Comparison of ENCODE assay signal across 10 mouse cellular contexts in genomic region chr15:89174889-89175339, GRCm38 (mm10). TPM values are rescaled to one million over a fixed set of nuclear protein-coding genes. Genes with fewer than 3 reads are reported as not detected.
DNase-seq lines count a peak whose midpoint lies in the region; ATAC-seq and TF ChIP-seq lines count a peak whose summit lies in the region.
"Had no signal": no experiment of that assay in that cellular context is flagged by ENCODE, and none has a peak within 500 bp of the region (broad histone marks: within the 10 kb centered on the region; RNA-seq: fewer than 3 reads in every experiment).

No protein-coding gene starts in this region.

- no peak for TF ChIP-seq CTCF in kidney, adult 2 months (conservative IDR thresholded peaks at IDR 0.05; ENCODE audit: insufficient read depth, insufficient read length, low read depth, low read length)

- no peak for ATAC-seq in hindbrain, embryonic 16.5 days
- no peak for ATAC-seq in midbrain, embryonic 15.5 days (replicated peaks)
- no peak for ATAC-seq in megakaryocyte, adult 5-6 weeks (ENCODE audit: poor library complexity, severe bottlenecking)

- H3K9ac ChIP-seq in hindbrain, embryonic 16.5 days (ENCODE audit: low read depth, low read length): no peak overlapping the region
- no peak overlapping the region for H3K9ac ChIP-seq in midbrain, embryonic 15.5 days

- H3K4me2 ChIP-seq in hindbrain, embryonic 16.5 days (ENCODE audit: low read length): 0 out of 2 replicates have a peak overlapping the region, but pooled peaks have one; percentile 8
- peak overlapping the region; percentile 98 for H3K4me2 ChIP-seq in midbrain, embryonic 15.5 days

- peak; percentile 50 for DNase-seq in kidney, adult 2 months
- DNase-seq in kidney, postnatal 14 days: no peak
- peak; percentile 57 to 67 for DNase-seq in cerebellum, postnatal 14 days
- no peak for DNase-seq in layer of hippocampus, adult 9-11 months
- DNase-seq in embryo, embryonic 9.5 days (ENCODE audit: extremely low spot score): no peak
- DNase-seq: right cerebral cortex, postnatal 4 days had no signal

- no peak for TF ChIP-seq POLR2A in kidney, adult 2 months (IDR thresholded peaks at IDR 0.05; ENCODE audit: low read depth, low read length)

- H3K36me3 ChIP-seq in kidney, adult 2 months (ENCODE audit: control insufficient read depth, insufficient read depth, low read length): no peaks in the 10 kb centered on the region
- H3K36me3 ChIP-seq in hindbrain, embryonic 16.5 days (ENCODE audit: control insufficient read depth, insufficient read depth, low read length): 0 out of 2 replicates have a peak, but pooled peaks cover 2% of the 10 kb centered on the region
- no peaks in the 10 kb centered on the region for H3K36me3 ChIP-seq in midbrain, embryonic 15.5 days (replicated peaks)

- H3K27ac ChIP-seq in kidney, adult 2 months (ENCODE audit: insufficient read depth, low read depth, low read length): peak overlapping the region; percentile 88
- H3K27ac ChIP-seq in hindbrain, embryonic 16.5 days (ENCODE audit: low read depth, low read length): no peak overlapping the region
- H3K27ac ChIP-seq in midbrain, embryonic 15.5 days: no peak overlapping the region

- WGBS in kidney, adult 2 months: 57% methylated on average over 11 of the region's 11 CpGs
- 51% methylated on average over 11 of the region's 11 CpGs for WGBS in hindbrain, embryonic 16.5 days
- WGBS in midbrain, embryonic 15.5 days: 50% methylated on average over 11 of the region's 11 CpGs

- no peaks in the 10 kb centered on the region for H3K9me3 ChIP-seq in hindbrain, embryonic 16.5 days (ENCODE audit: control insufficient read depth, low read length)
- no peaks in the 10 kb centered on the region for H3K9me3 ChIP-seq in midbrain, embryonic 15.5 days

- no peaks in the 10 kb centered on the region for H3K27me3 ChIP-seq in kidney, adult 2 months (replicated peaks; ENCODE audit: control insufficient read depth, insufficient read depth, low read length)
- no peaks in the 10 kb centered on the region for H3K27me3 ChIP-seq in hindbrain, embryonic 16.5 days (replicated peaks; ENCODE audit: control insufficient read depth, insufficient read depth, low read length)
- no peaks in the 10 kb centered on the region for H3K27me3 ChIP-seq in midbrain, embryonic 15.5 days (replicated peaks)

- no peak overlapping the region for H3K4me3 ChIP-seq in kidney, adult 2 months (ENCODE audit: insufficient read depth, low read depth, low read length)
- no peak overlapping the region for H3K4me3 ChIP-seq in hindbrain, embryonic 16.5 days (ENCODE audit: low read length)
- H3K4me3 ChIP-seq in midbrain, embryonic 15.5 days: peak overlapping the region; percentile 51; the same call in 1 of the 2 replicates

- peaks cover 66% of the 10 kb centered on the region for H3K4me1 ChIP-seq in kidney, adult 2 months (ENCODE audit: control insufficient read depth, insufficient read depth, low read length)
- H3K4me1 ChIP-seq in hindbrain, embryonic 16.5 days (ENCODE audit: control insufficient read depth, insufficient read depth, low read depth, low read length): peaks cover 78% of the 10 kb centered on the region
- H3K4me1 ChIP-seq in midbrain, embryonic 15.5 days: peaks cover 88% of the 10 kb centered on the region

RNA-seq across cellular contexts. Expression of gene Plxnb2, which starts 5.7 kb away (rescaled TPM):
- 288 and 297 TPM in 2 replicates for polyA plus RNA-seq in kidney, adult 2 months (2012; rRNA removed)
- 85.2 and 106 TPM in 2 replicates for polyA plus RNA-seq in hindbrain, embryonic 16.5 days (2015; fragmentation: Nextera tagmentation; extraction: Ambion mirVana)
- 101 and 108 TPM in 2 replicates for polyA plus RNA-seq in midbrain, embryonic 15.5 days (2015; fragmentation: Nextera tagmentation; extraction: Ambion mirVana)
- 95.9 and 101 TPM in 2 replicates for total RNA-seq in megakaryocyte, adult 5-6 weeks (2015)
- 111 and 118 TPM in 2 replicates for total RNA-seq in megakaryocyte, adult 5-6 weeks (2017)

RNA-seq across cellular contexts. Expression of gene Dennd6b, which starts 21.4 kb away (rescaled TPM):
- 11.2 and 15.0 TPM in 2 replicates for polyA plus RNA-seq in kidney, adult 2 months (2012; rRNA removed)
- 86.6 and 93.2 TPM in 2 replicates for polyA plus RNA-seq in hindbrain, embryonic 16.5 days (2015; fragmentation: Nextera tagmentation; extraction: Ambion mirVana)
- 117 and 123 TPM in 2 replicates for polyA plus RNA-seq in midbrain, embryonic 15.5 days (2015; fragmentation: Nextera tagmentation; extraction: Ambion mirVana)
- 0.71 and 1.4 TPM in 2 replicates for total RNA-seq in megakaryocyte, adult 5-6 weeks (2015)
- total RNA-seq in megakaryocyte, adult 5-6 weeks (2017): 0.59 and 0.89 TPM in 2 replicates

RNA-seq across cellular contexts. Expression of gene Mapk11, which starts 25.5 kb away (rescaled TPM):
- 6.0 and 7.9 TPM in 2 replicates for polyA plus RNA-seq in kidney, adult 2 months (2012; rRNA removed)
- polyA plus RNA-seq in hindbrain, embryonic 16.5 days (2015; fragmentation: Nextera tagmentation; extraction: Ambion mirVana): 23.7 and 28.3 TPM in 2 replicates
- 30.8 and 32.5 TPM in 2 replicates for polyA plus RNA-seq in midbrain, embryonic 15.5 days (2015; fragmentation: Nextera tagmentation; extraction: Ambion mirVana)
- 0.40 and 0.43 TPM in 2 replicates for total RNA-seq in megakaryocyte, adult 5-6 weeks (2015)
- total RNA-seq in megakaryocyte, adult 5-6 weeks (2017): 0.24 and 0.51 TPM in 2 replicates
- total RNA-seq: megakaryocyte progenitor cell, adult 5-6 weeks had no signal

RNA-seq across cellular contexts. Expression of gene Mapk12, which starts 34.4 kb away (rescaled TPM):
- 12.7 and 13.9 TPM in 2 replicates for polyA plus RNA-seq in kidney, adult 2 months (2012; rRNA removed)
- 4.1 and 4.4 TPM in 2 replicates for polyA plus RNA-seq in hindbrain, embryonic 16.5 days (2015; fragmentation: Nextera tagmentation; extraction: Ambion mirVana)
- polyA plus RNA-seq in midbrain, embryonic 15.5 days (2015; fragmentation: Nextera tagmentation; extraction: Ambion mirVana): 4.0 and 5.1 TPM in 2 replicates
- total RNA-seq in megakaryocyte, adult 5-6 weeks (2015): 0.64 and 0.65 TPM in 2 replicates
- not detected in 2 replicates for total RNA-seq in megakaryocyte, adult 5-6 weeks (2017)

RNA-seq across cellular contexts. Expression of gene Ppp6r2, which starts 36.4 kb away (rescaled TPM):
- 85.0 and 148 TPM in 2 replicates for polyA plus RNA-seq in kidney, adult 2 months (2012; rRNA removed)
- polyA plus RNA-seq in hindbrain, embryonic 16.5 days (2015; fragmentation: Nextera tagmentation; extraction: Ambion mirVana): 59.4 and 71.5 TPM in 2 replicates
- polyA plus RNA-seq in midbrain, embryonic 15.5 days (2015; fragmentation: Nextera tagmentation; extraction: Ambion mirVana): 83.2 and 89.8 TPM in 2 replicates
- 10.5 and 13.1 TPM in 2 replicates for total RNA-seq in megakaryocyte, adult 5-6 weeks (2015)
- total RNA-seq in megakaryocyte, adult 5-6 weeks (2017): 11.6 and 12.4 TPM in 2 replicates

Comparison
In these comparisons a context has a peak if more than half of its experiments do, and no peak if none do; other contexts are left out.
1. DNase-seq: peak in kidney, adult 2 months (single experiment) and cerebellum, postnatal 14 days (2 of 2); none in kidney, postnatal 14 days (single experiment), layer of hippocampus, adult 9-11 months (single experiment) and embryo, embryonic 9.5 days (single experiment).